In genomic region chr12:102419544-102419943, GRCm38 (mm10) we compare ENCODE assay signal across 9 mouse cellular contexts. TPM values are rescaled to one million over a fixed set of nuclear protein-coding genes. Genes with fewer than 3 reads are reported as not detected.
DNase-seq lines count a peak whose midpoint lies in the region; ATAC-seq and TF ChIP-seq lines count a peak whose summit lies in the region.
"Had no signal": no experiment of that assay in that cellular context is flagged by ENCODE, and none has a peak within 500 bp of the region (broad histone marks: within the 10 kb centered on the region; RNA-seq: fewer than 3 reads in every experiment).

No protein-coding gene starts in this region.

- peak; percentile 16 for DNase-seq in gastrocnemius, adult 2 months
- no peak for DNase-seq in gastrocnemius, postnatal 4 days (ENCODE audit: low spot score in 2 of 2)
- peak; percentile 84 for DNase-seq in retina, postnatal 1 day
- DNase-seq in retina, embryonic 14.5 days (ENCODE audit: low spot score), result no peak
- peak; percentile 80 for DNase-seq in telencephalon, adult 2 months (ENCODE audit: low read depth, low spot score)
- DNase-seq in urinary bladder, adult 2 months (ENCODE audit: low spot score), result no peak
- DNase-seq in adrenal gland, postnatal 10 days, result no peak

- no peak overlapping the region for H3K4me3 ChIP-seq in gastrocnemius, adult 2 months
- H3K4me3 ChIP-seq in kidney, embryonic 15.5 days (replicated peaks), result no peak overlapping the region
- H3K4me3 ChIP-seq: limb, embryonic 12.5 days had no signal

- peaks cover 16% of the 10 kb centered on the region for H3K4me1 ChIP-seq in kidney, embryonic 15.5 days

- intact Hi-C loops in gastrocnemius, adult 2 months (cut with DNase I), result no loop called here

- H3K9ac ChIP-seq in kidney, embryonic 15.5 days, result no peak overlapping the region
- H3K9ac ChIP-seq: limb, embryonic 12.5 days had no signal

- peaks cover 12% of the 10 kb centered on the region; the same call in 1 of the 2 replicates for H3K36me3 ChIP-seq in kidney, embryonic 15.5 days

- no peaks in the 10 kb centered on the region for H3K27me3 ChIP-seq in kidney, embryonic 15.5 days
- H3K27me3 ChIP-seq: limb, embryonic 12.5 days had no signal

- H3K27ac ChIP-seq in gastrocnemius, adult 2 months, result peak overlapping the region; percentile 38
- H3K27ac ChIP-seq in kidney, embryonic 15.5 days, result peak overlapping the region; percentile 71
- H3K27ac ChIP-seq: limb, embryonic 12.5 days had no signal

- no peak for TF ChIP-seq CTCF in gastrocnemius, adult 2 months (IDR thresholded peaks at IDR 0.05)

- no peak for ATAC-seq in kidney, embryonic 15.5 days (replicated peaks; ENCODE audit: low FRiP score)

- no peaks in the 10 kb centered on the region for H3K9me3 ChIP-seq in kidney, embryonic 15.5 days (replicated peaks)
- H3K9me3 ChIP-seq: limb, embryonic 12.5 days had no signal

- H3K4me2 ChIP-seq in kidney, embryonic 15.5 days, result no peak overlapping the region
- H3K4me2 ChIP-seq: limb, embryonic 12.5 days had no signal

- whole genome bisulfite sequencing in kidney, embryonic 15.5 days, result 66% methylated on average over 3 of the region's 3 CpGs

RNA-seq across cellular contexts. Expression of gene Lgmn, which starts 20.1 kb away (rescaled TPM):
- total RNA-seq in gastrocnemius, adult 2 months (2021), result 10 to 100 TPM; 21.1 to 30.2 TPM
- total RNA-seq in gastrocnemius, postnatal 4 days (2021), result 100 to 1,000 TPM; 129 to 135 TPM
- polyA plus RNA-seq in kidney, embryonic 15.5 days (2015; fragmentation: Nextera tagmentation; extraction: Ambion mirVana), result 120 and 121 TPM in 2 replicates
- 73.4 and 84.0 TPM in 2 replicates for polyA plus RNA-seq in urinary bladder, adult 2 months (2012; rRNA removed)
- total RNA-seq in adrenal gland, postnatal 10 days (2021), result 10 to 100 TPM; 88.5 to 88.9 TPM

RNA-seq across cellular contexts. Expression of gene Golga5, which starts 49.4 kb away (rescaled TPM):
- total RNA-seq in gastrocnemius, adult 2 months (2021), result 10 to 100 TPM; 30.0 to 31.2 TPM
- 10 to 100 TPM; 25.4 to 32.8 TPM for total RNA-seq in gastrocnemius, postnatal 4 days (2021)
- polyA plus RNA-seq in kidney, embryonic 15.5 days (2015; fragmentation: Nextera tagmentation; extraction: Ambion mirVana), result 35.2 and 38.5 TPM in 2 replicates
- polyA plus RNA-seq in urinary bladder, adult 2 months (2012; rRNA removed), result 35.0 and 40.2 TPM in 2 replicates
- 10 to 100 TPM; 35.4 to 36.2 TPM for total RNA-seq in adrenal gland, postnatal 10 days (2021)

Comparison
In these comparisons a context has a peak if more than half of its experiments do, and no peak if none do; other contexts are left out.
1. DNase-seq: peak in gastrocnemius, adult 2 months (single experiment), retina, postnatal 1 day (single experiment) and telencephalon, adult 2 months (single experiment); none in gastrocnemius, postnatal 4 days (0 of 2), retina, embryonic 14.5 days (single experiment), urinary bladder, adult 2 months (single experiment) and adrenal gland, postnatal 10 days (single experiment).